Mouse (Mus musculus): ENCODE measurements at regions not wholly inside any gene's neighbourhood (a gene's known extent, or its start where the extent isn't known, plus 50 kb on each side); places are given as distances from the start of the nearest gene placed in this dataset.

- WGBS = 23% methylated on average over 5 of the region's 5 CpGs
- H3K27ac ChIP-seq (ENCODE audit: low read length) = peak overlapping the region; percentile 84; the same call in 1 of the 2 replicates
- H3K9ac ChIP-seq (ENCODE audit: low read length) = no peak overlapping the region
- no peaks in the 10 kb centered on the region for H3K36me3 ChIP-seq (ENCODE audit: control insufficient read depth, insufficient read depth, low read length)
- H3K4me2 ChIP-seq (ENCODE audit: low read depth, low read length) = no peak overlapping the region
- H3K9me3 ChIP-seq (replicated peaks; ENCODE audit: control insufficient read depth, low read length) = no peaks in the 10 kb centered on the region
- no peaks in the 10 kb centered on the region for H3K27me3 ChIP-seq (ENCODE audit: control insufficient read depth, insufficient read depth, low read length)
- ATAC-seq (ENCODE audit: insufficient read depth, low FRiP score) = no peak; the same call in 1 of the 2 replicates
- no peak overlapping the region for H3K4me3 ChIP-seq (replicated peaks; ENCODE audit: low read length)
- H3K4me1 ChIP-seq (ENCODE audit: control insufficient read depth, insufficient read depth, low read length) = peaks cover 13% of the 10 kb centered on the region
These were observed 259.7 kb upstream of the Arid1b start for GRCm38 (mm10) chr17:4734412-4734881.

- no peaks in the 10 kb centered on the region for H3K9me3 ChIP-seq (replicated peaks; ENCODE audit: control insufficient read depth, low read length)
- ATAC-seq (ENCODE audit: insufficient read depth, low FRiP score) = peak; percentile 75
- H3K4me3 ChIP-seq (replicated peaks; ENCODE audit: low read length) = no peak overlapping the region
- no peaks in the 10 kb centered on the region for H3K27me3 ChIP-seq (ENCODE audit: control insufficient read depth, insufficient read depth, low read length)
- no peaks in the 10 kb centered on the region for H3K36me3 ChIP-seq (ENCODE audit: control insufficient read depth, insufficient read depth, low read length)
- 39% methylated on average over 1 of the region's 1 CpGs for WGBS
- peak overlapping the region; percentile 84 for H3K27ac ChIP-seq (ENCODE audit: low read length)
- no peak overlapping the region for H3K4me2 ChIP-seq (ENCODE audit: low read depth, low read length)
- no peak overlapping the region for H3K9ac ChIP-seq (ENCODE audit: low read length)
- H3K4me1 ChIP-seq (ENCODE audit: control insufficient read depth, insufficient read depth, low read length) = peaks cover 13% of the 10 kb centered on the region
These were observed 258.9 kb upstream of the Arid1b start for GRCm38 (mm10) chr17:4735185-4735584.

GRCm38 (mm10) chr17:4736689-4737088 is 257.4 kb upstream of the Arid1b start:
- no peaks in the 10 kb centered on the region for H3K27me3 ChIP-seq (ENCODE audit: control insufficient read depth, insufficient read depth, low read length)
- no peak for ATAC-seq (ENCODE audit: insufficient read depth, low FRiP score)
- H3K4me2 ChIP-seq (ENCODE audit: low read depth, low read length) = no peak overlapping the region
- no peaks in the 10 kb centered on the region for H3K9me3 ChIP-seq (replicated peaks; ENCODE audit: control insufficient read depth, low read length)
- H3K36me3 ChIP-seq (ENCODE audit: control insufficient read depth, insufficient read depth, low read length) = no peaks in the 10 kb centered on the region
- H3K9ac ChIP-seq (ENCODE audit: low read length) = no peak overlapping the region
- WGBS = 75% methylated on average over 3 of the region's 3 CpGs
- H3K4me1 ChIP-seq (ENCODE audit: control insufficient read depth, insufficient read depth, low read length) = peaks cover 13% of the 10 kb centered on the region
- H3K4me3 ChIP-seq (replicated peaks; ENCODE audit: low read length) = no peak overlapping the region
- no peak overlapping the region for H3K27ac ChIP-seq (ENCODE audit: low read length)

GRCm38 (mm10) chr17:4738717-4739485 is 255.2 kb upstream of the Arid1b start:
- Histone ChIP-seq H3K4me1 (ENCODE audit: control insufficient read depth, insufficient read depth, low read length) (peaks cover 10% of the 10 kb centered on the region; the same call in 1 of the 2 replicates), H3K9ac (ENCODE audit: low read length) (no peak overlapping the region), H3K36me3 (ENCODE audit: control insufficient read depth, insufficient read depth, low read length) (no peaks in the 10 kb centered on the region), H3K4me3 (replicated peaks; ENCODE audit: low read length) (no peak overlapping the region), H3K9me3 (replicated peaks; ENCODE audit: control insufficient read depth, low read length) (no peaks in the 10 kb centered on the region), H3K27ac (ENCODE audit: low read length) (no peak overlapping the region), H3K27me3 (ENCODE audit: control insufficient read depth, insufficient read depth, low read length) (no peaks in the 10 kb centered on the region), H3K4me2 (ENCODE audit: low read depth, low read length) (no peak overlapping the region)
- no peak for ATAC-seq (ENCODE audit: insufficient read depth, low FRiP score)
- 18% methylated on average over 7 of the region's 7 CpGs for WGBS

- no peaks in the 10 kb centered on the region for H3K36me3 ChIP-seq (ENCODE audit: control insufficient read depth, insufficient read depth, low read length)
- H3K27me3 ChIP-seq (ENCODE audit: control insufficient read depth, insufficient read depth, low read length) = no peaks in the 10 kb centered on the region
- H3K9me3 ChIP-seq (replicated peaks; ENCODE audit: control insufficient read depth, low read length) = no peaks in the 10 kb centered on the region
- ATAC-seq (ENCODE audit: insufficient read depth, low FRiP score) = no peak
- no peak overlapping the region for H3K4me3 ChIP-seq (replicated peaks; ENCODE audit: low read length)
- H3K27ac ChIP-seq (ENCODE audit: low read length) = no peak overlapping the region
- H3K4me2 ChIP-seq (ENCODE audit: low read depth, low read length) = no peak overlapping the region
- H3K9ac ChIP-seq (ENCODE audit: low read length) = no peak overlapping the region
- WGBS = 42% methylated on average over 5 of the region's 5 CpGs
- H3K4me1 ChIP-seq (ENCODE audit: control insufficient read depth, insufficient read depth, low read length) = no peaks in the 10 kb centered on the region
These were observed 253.3 kb upstream of the Arid1b start for GRCm38 (mm10) chr17:4740784-4741183.

GRCm38 (mm10) chr17:4742314-4742713 is 251.8 kb upstream of the Arid1b start:
- H3K9ac ChIP-seq (ENCODE audit: low read length) = no peak overlapping the region
- no peaks in the 10 kb centered on the region for H3K36me3 ChIP-seq (ENCODE audit: control insufficient read depth, insufficient read depth, low read length)
- ATAC-seq (ENCODE audit: insufficient read depth, low FRiP score) = no peak
- H3K4me3 ChIP-seq (replicated peaks; ENCODE audit: low read length) = no peak overlapping the region
- no peaks in the 10 kb centered on the region for H3K9me3 ChIP-seq (replicated peaks; ENCODE audit: control insufficient read depth, low read length)
- no peaks in the 10 kb centered on the region for H3K4me1 ChIP-seq (ENCODE audit: control insufficient read depth, insufficient read depth, low read length)
- no peak overlapping the region for H3K27ac ChIP-seq (ENCODE audit: low read length)
- 45% methylated on average over 1 of the region's 1 CpGs for WGBS
- no peak overlapping the region for H3K4me2 ChIP-seq (ENCODE audit: low read depth, low read length)
- H3K27me3 ChIP-seq (ENCODE audit: control insufficient read depth, insufficient read depth, low read length) = no peaks in the 10 kb centered on the region

GRCm38 (mm10) chr17:4762956-4763355 is 231.2 kb upstream of the Arid1b start:
- no peak overlapping the region for H3K27ac ChIP-seq (ENCODE audit: low read length)
- H3K9me3 ChIP-seq (replicated peaks; ENCODE audit: control insufficient read depth, low read length) = no peaks in the 10 kb centered on the region
- H3K27me3 ChIP-seq (ENCODE audit: control insufficient read depth, insufficient read depth, low read length) = no peaks in the 10 kb centered on the region
- H3K4me1 ChIP-seq (ENCODE audit: control insufficient read depth, insufficient read depth, low read length) = no peaks in the 10 kb centered on the region
- no peak overlapping the region for H3K9ac ChIP-seq (ENCODE audit: low read length)
- no peak overlapping the region for H3K4me2 ChIP-seq (ENCODE audit: low read depth, low read length)
- no peak for ATAC-seq (ENCODE audit: insufficient read depth, low FRiP score)
- WGBS = 86% methylated on average over 6 of the region's 6 CpGs
- H3K36me3 ChIP-seq (ENCODE audit: control insufficient read depth, insufficient read depth, low read length) = no peaks in the 10 kb centered on the region
- H3K4me3 ChIP-seq (replicated peaks; ENCODE audit: low read length) = no peak overlapping the region

- WGBS = 81% methylated on average over 5 of the region's 5 CpGs
- no peaks in the 10 kb centered on the region for H3K4me1 ChIP-seq (ENCODE audit: control insufficient read depth, insufficient read depth, low read length)
- no peaks in the 10 kb centered on the region for H3K36me3 ChIP-seq (ENCODE audit: control insufficient read depth, insufficient read depth, low read length)
- H3K27ac ChIP-seq (ENCODE audit: low read length) = no peak overlapping the region
- no peaks in the 10 kb centered on the region for H3K9me3 ChIP-seq (replicated peaks; ENCODE audit: control insufficient read depth, low read length)
- no peak for ATAC-seq (ENCODE audit: insufficient read depth, low FRiP score)
- no peaks in the 10 kb centered on the region for H3K27me3 ChIP-seq (ENCODE audit: control insufficient read depth, insufficient read depth, low read length)
- H3K4me3 ChIP-seq (replicated peaks; ENCODE audit: low read length) = no peak overlapping the region
- H3K9ac ChIP-seq (ENCODE audit: low read length) = no peak overlapping the region
- no peak overlapping the region for H3K4me2 ChIP-seq (ENCODE audit: low read depth, low read length)
These were observed 228.4 kb upstream of the Arid1b start for GRCm38 (mm10) chr17:4765723-4766122.

- no peaks in the 10 kb centered on the region for H3K9me3 ChIP-seq (replicated peaks; ENCODE audit: control insufficient read depth, low read length)
- WGBS = 87% methylated on average over 5 of the region's 5 CpGs
- H3K4me3 ChIP-seq (replicated peaks; ENCODE audit: low read length) = no peak overlapping the region
- ATAC-seq (ENCODE audit: insufficient read depth, low FRiP score) = no peak
- H3K9ac ChIP-seq (ENCODE audit: low read length) = no peak overlapping the region
- H3K4me1 ChIP-seq (ENCODE audit: control insufficient read depth, insufficient read depth, low read length) = no peaks in the 10 kb centered on the region
- no peak overlapping the region for H3K4me2 ChIP-seq (ENCODE audit: low read depth, low read length)
- no peak overlapping the region for H3K27ac ChIP-seq (ENCODE audit: low read length)
- H3K36me3 ChIP-seq (ENCODE audit: control insufficient read depth, insufficient read depth, low read length) = no peaks in the 10 kb centered on the region
- no peaks in the 10 kb centered on the region for H3K27me3 ChIP-seq (ENCODE audit: control insufficient read depth, insufficient read depth, low read length)
These were observed 226.1 kb upstream of the Arid1b start for GRCm38 (mm10) chr17:4767947-4768522.

Data from stomach, embryonic 16.5 days (tissue).